Comparison of ENCODE assay signal across 8 mouse cellular contexts in genomic region chr5:113854494-113854893, GRCm38 (mm10). TPM values are rescaled to one million over a fixed set of nuclear protein-coding genes. Genes with fewer than 3 reads are reported as not detected.
DNase-seq lines count a peak whose midpoint lies in the region; ATAC-seq and TF ChIP-seq lines count a peak whose summit lies in the region.

No protein-coding gene starts in this region.

- H3K9ac ChIP-seq in forebrain, embryonic 13.5 days, result no peak overlapping the region
- H3K9ac ChIP-seq in forebrain, postnatal 0 days, result no peak overlapping the region
- H3K9ac ChIP-seq in hindbrain, embryonic 14.5 days, result no peak overlapping the region
- no peak overlapping the region for H3K9ac ChIP-seq in midbrain, embryonic 16.5 days (ENCODE audit: low read depth, low read length)

- DNase-seq in forebrain, embryonic 10.5 days (ENCODE audit: extremely low spot score, low spot score), result peak; percentile 74
- DNase-seq in forebrain, postnatal 0 days, result peak; percentile 84
- peak; percentile 79 for DNase-seq in hindbrain, embryonic 14.5 days (ENCODE audit: low spot score)
- peak; percentile 84 to 86 for DNase-seq in left cerebral cortex, postnatal 14 days (ENCODE audit: low spot score in 2 of 2)
- peak; percentile 82 to 91 for DNase-seq in spleen, postnatal 10 days (ENCODE audit: low spot score in 2 of 2)

- peaks cover 42% of the 10 kb centered on the region for H3K4me1 ChIP-seq in forebrain, embryonic 10.5 days
- H3K4me1 ChIP-seq in forebrain, embryonic 13.5 days, result peaks cover 58% of the 10 kb centered on the region
- H3K4me1 ChIP-seq in forebrain, postnatal 0 days (ENCODE audit: insufficient read depth), result 0 out of 2 replicates have a peak, but pooled peaks cover 3% of the 10 kb centered on the region
- H3K4me1 ChIP-seq in hindbrain, embryonic 14.5 days (replicated peaks; ENCODE audit: control insufficient read depth, insufficient read depth, low read length), result peaks cover 14% of the 10 kb centered on the region; the same call in 1 of the 2 replicates
- H3K4me1 ChIP-seq in midbrain, embryonic 16.5 days (ENCODE audit: control insufficient read depth, insufficient read depth, low read length), result peaks cover 26% of the 10 kb centered on the region

- no peak overlapping the region for H3K4me2 ChIP-seq in forebrain, embryonic 13.5 days
- no peak overlapping the region for H3K4me2 ChIP-seq in forebrain, postnatal 0 days (ENCODE audit: low read depth)
- no peak overlapping the region for H3K4me2 ChIP-seq in hindbrain, embryonic 14.5 days (replicated peaks)
- no peak overlapping the region for H3K4me2 ChIP-seq in midbrain, embryonic 16.5 days (ENCODE audit: low read length)

- TF ChIP-seq CTCF in forebrain, postnatal 0 days (IDR thresholded peaks at IDR 0.05; ENCODE audit: low read depth), result peak; percentile 94

- intact Hi-C loops in left cerebral cortex, postnatal 14 days (cut with DNase I), result loop anchor here (2.0 to 10.0 kb wide), 2 partner anchors 50 to 100 kb away; partner anchors contain the start of gene Coro1c

- H3K4me3 ChIP-seq in forebrain, embryonic 10.5 days, result no peak overlapping the region
- H3K4me3 ChIP-seq in forebrain, embryonic 13.5 days, result no peak overlapping the region
- H3K4me3 ChIP-seq in forebrain, postnatal 0 days (ENCODE audit: low read depth, low read length), result no peak overlapping the region
- H3K4me3 ChIP-seq in hindbrain, embryonic 14.5 days (replicated peaks; ENCODE audit: low read length), result no peak overlapping the region
- H3K4me3 ChIP-seq in midbrain, embryonic 16.5 days (ENCODE audit: low read depth, low read length), result no peak overlapping the region

- WGBS in forebrain, embryonic 10.5 days, result 45% methylated on average over 14 of the region's 14 CpGs
- WGBS in forebrain, embryonic 13.5 days, result 42% methylated on average over 14 of the region's 14 CpGs
- 40% methylated on average over 14 of the region's 14 CpGs for WGBS in forebrain, postnatal 0 days
- WGBS in hindbrain, embryonic 14.5 days, result 45% methylated on average over 14 of the region's 14 CpGs
- 42% methylated on average over 14 of the region's 14 CpGs for WGBS in midbrain, embryonic 16.5 days

- H3K27ac ChIP-seq in forebrain, embryonic 10.5 days, result no peak overlapping the region
- no peak overlapping the region for H3K27ac ChIP-seq in forebrain, embryonic 13.5 days
- 0 out of 2 replicates have a peak overlapping the region, but pooled peaks have one; percentile 45 for H3K27ac ChIP-seq in forebrain, postnatal 0 days (ENCODE audit: low read depth, low read length)
- H3K27ac ChIP-seq in hindbrain, embryonic 14.5 days, result no peak overlapping the region
- 0 out of 2 replicates have a peak overlapping the region, but pooled peaks have one; percentile 8 for H3K27ac ChIP-seq in midbrain, embryonic 16.5 days (ENCODE audit: low read length)

- H3K9me3 ChIP-seq in forebrain, embryonic 10.5 days, result no peaks in the 10 kb centered on the region
- H3K9me3 ChIP-seq in forebrain, embryonic 13.5 days (replicated peaks), result no peaks in the 10 kb centered on the region
- H3K9me3 ChIP-seq in forebrain, postnatal 0 days (ENCODE audit: low read length), result no peaks in the 10 kb centered on the region
- H3K9me3 ChIP-seq in hindbrain, embryonic 14.5 days (ENCODE audit: control insufficient read depth, low read length), result no peaks in the 10 kb centered on the region
- no peaks in the 10 kb centered on the region for H3K9me3 ChIP-seq in midbrain, embryonic 16.5 days (replicated peaks; ENCODE audit: control insufficient read depth, low read length, poor library complexity, severe bottlenecking)

- H3K27me3 ChIP-seq in forebrain, embryonic 10.5 days (ENCODE audit: poor library complexity, severe bottlenecking), result no peaks in the 10 kb centered on the region
- H3K27me3 ChIP-seq in forebrain, embryonic 13.5 days, result no peaks in the 10 kb centered on the region
- H3K27me3 ChIP-seq in forebrain, postnatal 0 days (ENCODE audit: insufficient read depth, low read length), result no peaks in the 10 kb centered on the region
- no peaks in the 10 kb centered on the region for H3K27me3 ChIP-seq in hindbrain, embryonic 14.5 days (ENCODE audit: control insufficient read depth, insufficient read depth, low read length)
- no peaks in the 10 kb centered on the region for H3K27me3 ChIP-seq in midbrain, embryonic 16.5 days (ENCODE audit: control insufficient read depth, insufficient read depth, low read depth, low read length)

- H3K36me3 ChIP-seq in forebrain, embryonic 10.5 days (replicated peaks), result peaks cover 70% of the 10 kb centered on the region
- peaks cover 34% of the 10 kb centered on the region for H3K36me3 ChIP-seq in forebrain, embryonic 13.5 days (ENCODE audit: poor library complexity, severe bottlenecking)
- H3K36me3 ChIP-seq in forebrain, postnatal 0 days (ENCODE audit: insufficient read depth), result peaks cover 24% of the 10 kb centered on the region
- peaks cover 28% of the 10 kb centered on the region for H3K36me3 ChIP-seq in hindbrain, embryonic 14.5 days (replicated peaks; ENCODE audit: control insufficient read depth, insufficient read depth)
- H3K36me3 ChIP-seq in midbrain, embryonic 16.5 days (ENCODE audit: control insufficient read depth, insufficient read depth, low read length), result peaks cover 10% of the 10 kb centered on the region

- no peak for ATAC-seq in forebrain, embryonic 13.5 days
- ATAC-seq in cerebellum, adult (ENCODE audit: insufficient number of reproducible peaks, low FRiP score, low TSS enrichment), result peak; percentile 48; the same call in 1 of the 2 replicates
- peak; percentile 40; the same call in 1 of the 2 replicates for ATAC-seq in forebrain, postnatal 0 days
- ATAC-seq in hindbrain, embryonic 14.5 days (ENCODE audit: low FRiP score), result no peak
- no peak for ATAC-seq in midbrain, embryonic 16.5 days

RNA-seq across cellular contexts. Expression of gene Selplg, which starts 22.1 kb away (rescaled TPM):
- polyA plus RNA-seq in forebrain, embryonic 10.5 days (2016; fragmentation: Nextera tagmentation; extraction: Ambion mirVana), result 0.74 and 0.82 TPM in 2 replicates
- 0.40 and 0.62 TPM in 2 replicates for polyA plus RNA-seq in forebrain, embryonic 13.5 days (2015; fragmentation: Nextera tagmentation; extraction: Ambion mirVana)
- total RNA-seq in forebrain, postnatal 0 days (2014; rRNA removed), result 1.1 and 1.3 TPM in 2 replicates
- polyA plus RNA-seq in forebrain, postnatal 0 days (2015; fragmentation: Nextera tagmentation; extraction: Ambion mirVana), result 1.8 and 2.4 TPM in 2 replicates
- polyA plus RNA-seq in hindbrain, embryonic 14.5 days (2014; fragmentation: Nextera tagmentation; extraction: Ambion mirVana), result 1.6 and 2.4 TPM in 2 replicates
- total RNA-seq in left cerebral cortex, postnatal 14 days (2021), result 10 to 100 TPM; 25.9 to 27.2 TPM
- polyA plus RNA-seq in midbrain, embryonic 16.5 days (2015; fragmentation: Nextera tagmentation; extraction: Ambion mirVana), result 1.6 and 2.0 TPM in 2 replicates

RNA-seq across cellular contexts. Expression of gene Coro1c, which starts 54.1 kb away (rescaled TPM):
- polyA plus RNA-seq in forebrain, embryonic 10.5 days (2016; fragmentation: Nextera tagmentation; extraction: Ambion mirVana), result 209 and 210 TPM in 2 replicates
- 235 and 246 TPM in 2 replicates for polyA plus RNA-seq in forebrain, embryonic 13.5 days (2015; fragmentation: Nextera tagmentation; extraction: Ambion mirVana)
- 159 and 178 TPM in 2 replicates for total RNA-seq in forebrain, postnatal 0 days (2014; rRNA removed)
- 148 and 167 TPM in 2 replicates for polyA plus RNA-seq in forebrain, postnatal 0 days (2015; fragmentation: Nextera tagmentation; extraction: Ambion mirVana)
- 172 and 177 TPM in 2 replicates for polyA plus RNA-seq in hindbrain, embryonic 14.5 days (2014; fragmentation: Nextera tagmentation; extraction: Ambion mirVana)
- 100 to 1,000 TPM in 1 of 2 experiments, 10 to 100 TPM in 1; 97.7 to 102 TPM for total RNA-seq in left cerebral cortex, postnatal 14 days (2021)
- 201 and 209 TPM in 2 replicates for polyA plus RNA-seq in midbrain, embryonic 16.5 days (2015; fragmentation: Nextera tagmentation; extraction: Ambion mirVana)

RNA-seq across cellular contexts. Expression of gene Tmem119, which starts 54.2 kb away (rescaled TPM):
- polyA plus RNA-seq in forebrain, embryonic 10.5 days (2016; fragmentation: Nextera tagmentation; extraction: Ambion mirVana), result 28.8 and 36.2 TPM in 2 replicates
- polyA plus RNA-seq in forebrain, embryonic 13.5 days (2015; fragmentation: Nextera tagmentation; extraction: Ambion mirVana), result 3.4 and 4.4 TPM in 2 replicates
- total RNA-seq in forebrain, postnatal 0 days (2014; rRNA removed), result 5.8 and 8.2 TPM in 2 replicates
- 5.9 and 7.1 TPM in 2 replicates for polyA plus RNA-seq in forebrain, postnatal 0 days (2015; fragmentation: Nextera tagmentation; extraction: Ambion mirVana)
- polyA plus RNA-seq in hindbrain, embryonic 14.5 days (2014; fragmentation: Nextera tagmentation; extraction: Ambion mirVana), result 4.8 and 5.0 TPM in 2 replicates
- 10 to 100 TPM; 19.4 to 24.7 TPM for total RNA-seq in left cerebral cortex, postnatal 14 days (2021)
- 4.8 and 5.0 TPM in 2 replicates for polyA plus RNA-seq in midbrain, embryonic 16.5 days (2015; fragmentation: Nextera tagmentation; extraction: Ambion mirVana)

Comparison
In these comparisons a context has a peak if more than half of its experiments do, and no peak if none do; other contexts are left out.
1. H3K27ac ChIP-seq: peak in forebrain, postnatal 0 days (single experiment) and midbrain, embryonic 16.5 days (single experiment); none in forebrain, embryonic 10.5 days (single experiment), forebrain, embryonic 13.5 days (single experiment) and hindbrain, embryonic 14.5 days (single experiment).
2. ATAC-seq: peak in cerebellum, adult (single experiment) and forebrain, postnatal 0 days (single experiment); none in forebrain, embryonic 13.5 days (single experiment), hindbrain, embryonic 14.5 days (single experiment) and midbrain, embryonic 16.5 days (single experiment).
3. Peak in every context shown above with its lines, with median percentiles within 50 percentile points of each other: DNase-seq.